Comparison of ENCODE assay signal across 17 mouse cellular contexts in the genomic region with DNA sequence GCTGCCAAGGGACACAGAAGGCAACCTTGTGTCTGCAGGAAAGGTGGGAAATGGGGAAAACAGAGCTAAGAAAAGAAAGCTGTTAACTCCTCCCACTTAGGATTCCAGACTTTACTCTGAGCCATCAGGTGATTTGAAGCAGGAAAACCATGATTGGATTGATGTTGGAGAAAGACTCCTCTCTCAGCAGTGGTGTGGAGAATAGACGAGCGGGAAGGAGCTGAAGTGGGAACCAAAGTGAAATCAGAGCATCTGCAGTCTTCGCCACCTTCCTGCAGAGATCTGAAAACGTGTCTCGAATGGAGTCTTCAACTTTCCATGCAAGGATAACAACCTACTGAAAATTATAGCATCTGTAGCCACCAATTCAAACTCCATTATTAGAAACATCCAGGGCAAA.
"Had no signal": no experiment of that assay in that cellular context is flagged by ENCODE, and none has a peak within 500 bp of the region (broad histone marks: within the 10 kb centered on the region; RNA-seq: fewer than 3 reads in every experiment).

No protein-coding gene starts in this region.

- H3K4me3 ChIP-seq: midbrain, embryonic 10.5 days; midbrain, embryonic 12.5 days; myocyte; neural tube, embryonic 13.5 days; neural tube, embryonic 15.5 days had no signal

- ATAC-seq: midbrain, embryonic 16.5 days had no signal

- H3K27ac ChIP-seq: midbrain, embryonic 10.5 days; midbrain, embryonic 12.5 days; neural tube, embryonic 13.5 days; neural tube, embryonic 15.5 days had no signal

- DNase-seq: lung, adult 18-20 months; lung, embryonic 14.5 days; lung, postnatal 10 days; lung, postnatal 4 days; midbrain, embryonic 14.5 days; retina, postnatal 1 day; right cerebral cortex, postnatal 25 days; right cerebral cortex, postnatal 4 days; spleen, adult 18-20 months; thymus, adult 2 months; thymus, postnatal 25 days had no signal
